Mouse (Mus musculus) stomach, adult 2 months (tissue): ENCODE results near the gene Tent5d. TPM values are rescaled to one million over a fixed set of nuclear protein-coding genes. Genes with fewer than 3 reads are reported as not detected.

ENCODE experiments used
- polyA plus RNA-seq: library from polyadenylated mRNA; depleted of rRNA; stranded (reverse); fragments of >200 nt; gene quantifications from 2 replicates; pipeline ENCODE4 v1.2.3, GENCODE M21; 2012; rRNA removed

Gene Tent5d
- polyA plus RNA-seq, result not detected in 2 replicates

DNA sequence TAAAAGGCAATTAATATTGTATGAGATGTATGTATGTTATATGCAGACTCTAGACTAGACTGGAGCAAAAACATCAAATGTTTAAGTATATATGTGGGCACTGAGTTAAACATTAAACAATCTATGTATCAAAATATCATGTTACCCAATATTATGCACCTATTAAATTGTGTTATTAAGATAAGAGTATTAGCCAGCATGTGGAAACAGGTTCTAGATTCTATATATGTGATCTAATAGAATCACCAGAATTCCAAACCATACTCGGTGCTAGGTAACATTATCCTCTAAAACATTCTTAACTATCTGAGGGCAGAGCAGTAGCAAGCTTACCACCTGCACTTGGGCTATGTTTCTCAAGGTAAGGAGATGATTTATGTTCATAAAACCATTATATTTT, at the start of gene Tent5d:
Tent5d (plus strand) TSS at position 301 of the 400 bp plus-strand sequence.

DNA sequence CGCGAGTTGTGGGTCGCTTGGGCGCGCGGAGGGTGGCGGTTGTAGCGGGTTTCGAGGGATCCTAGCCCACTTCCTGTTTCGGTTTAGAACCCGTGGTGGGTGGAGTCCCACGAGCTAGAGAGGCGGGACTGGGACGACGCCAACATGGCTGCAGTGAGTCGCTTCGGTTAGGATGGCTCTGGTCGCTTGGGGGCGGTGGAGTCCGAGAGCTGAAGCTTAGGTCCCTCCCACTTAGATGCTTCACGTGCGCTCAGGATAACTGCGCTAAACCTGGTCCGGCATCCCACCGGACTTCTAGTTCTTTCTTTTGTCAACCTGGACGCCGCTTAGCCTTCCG, 23.8 kb downstream of the Tent5d start, which contains the start of gene 2610002M06Rik:
2610002M06Rik (minus strand) TSS at position 117 of the 337 bp plus-strand sequence.

Other genes starting within 250 kb of the Tent5d start
- not detected in 2 replicates for gene Tbx22, start 124.6 kb upstream of the Tent5d start, polyA plus RNA-seq
- gene 2610002M06Rik, start 23.7 kb downstream of the Tent5d start, polyA plus RNA-seq, result 0.15 and 0.36 TPM in 2 replicates
- not detected in 2 replicates for gene Gm732, start 155.9 kb downstream of the Tent5d start, polyA plus RNA-seq